Mouse (Mus musculus): ENCODE results near the gene Arhgap45.
A peak's percentile ranks its signal among the peaks of the same experiment; 100 is the strongest.

Arhgap45 gene

GRCm38 (mm10) chr10:80016511-80016910, at the start of gene Arhgap45:
Arhgap45 (plus strand) TSS chr10:80016653.
- no peak for DNase-seq (ENCODE audit: low spot score in 2 of 2)

DNA sequence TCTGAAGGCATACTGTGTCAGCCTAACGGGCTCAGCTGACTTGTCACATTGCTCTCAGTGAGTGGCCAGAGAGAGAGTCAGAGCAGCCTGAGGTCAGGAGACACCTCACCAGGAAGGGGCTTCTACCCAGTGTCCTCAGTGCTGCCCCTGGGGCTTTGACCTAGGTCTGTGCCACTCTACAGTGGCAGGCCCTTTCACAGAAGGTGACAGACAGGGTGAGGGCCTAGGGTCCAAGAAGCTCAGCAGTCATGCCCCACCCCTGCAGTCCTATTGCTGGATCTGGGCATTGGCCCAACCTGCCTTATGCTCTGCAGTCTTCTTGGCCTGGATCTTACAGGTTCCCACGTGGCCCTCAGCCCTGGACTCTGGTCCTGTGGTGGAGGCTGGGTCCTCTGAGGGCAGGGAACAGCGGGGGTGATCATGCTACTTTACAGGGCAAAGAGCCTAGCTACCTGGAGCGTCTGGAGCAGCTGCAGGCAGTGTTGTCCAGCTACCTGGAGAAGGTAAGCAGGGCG, 49.5 kb upstream of the Arhgap45 start:
- no peak for DNase-seq (ENCODE audit: low spot score in 2 of 2)

- DNase-seq (ENCODE audit: low spot score in 2 of 2): no peak
Observed at GRCm38 (mm10) chr10:79968181-79968580, 48.3 kb upstream of the Arhgap45 start.

DNA sequence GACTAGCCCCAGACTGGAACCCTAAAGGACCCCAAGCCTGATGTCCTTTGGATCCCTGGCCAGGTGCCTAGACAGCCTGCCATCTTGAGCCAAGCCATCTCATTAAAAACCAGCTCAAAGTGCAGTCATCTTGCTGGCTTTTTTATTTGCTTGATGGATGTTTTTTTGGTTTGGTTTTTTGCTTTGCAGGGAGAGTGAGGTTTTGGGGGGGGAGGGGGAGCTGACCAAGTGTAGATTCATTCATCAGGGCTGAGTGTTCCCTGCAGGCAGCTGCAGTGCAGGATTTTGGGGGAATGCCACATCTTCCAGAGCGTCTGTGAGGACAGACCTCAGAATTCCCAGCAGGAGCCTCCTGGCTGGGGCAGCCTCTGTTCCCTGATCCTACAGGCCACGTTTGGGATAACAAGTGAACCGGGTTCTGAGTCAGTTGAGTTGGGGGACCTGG, 47.3 kb upstream of the Arhgap45 start:
- DNase-seq (ENCODE audit: low spot score in 2 of 2): no peak

- no peak for DNase-seq (ENCODE audit: low spot score in 2 of 2)
Observed at GRCm38 (mm10) chr10:79970415-79971182, 45.9 kb upstream of the Arhgap45 start, which contains the start of gene Grin3b. Grin3b (plus strand) TSS chr10:79970715.

GRCm38 (mm10) chr10:79971183-79971497, 45.3 kb upstream of the Arhgap45 start:
- no peak for DNase-seq (ENCODE audit: low spot score in 2 of 2)

- DNase-seq (ENCODE audit: low spot score in 2 of 2): no peak
Observed at GRCm38 (mm10) chr10:79972831-79973230, 43.6 kb upstream of the Arhgap45 start.

DNA sequence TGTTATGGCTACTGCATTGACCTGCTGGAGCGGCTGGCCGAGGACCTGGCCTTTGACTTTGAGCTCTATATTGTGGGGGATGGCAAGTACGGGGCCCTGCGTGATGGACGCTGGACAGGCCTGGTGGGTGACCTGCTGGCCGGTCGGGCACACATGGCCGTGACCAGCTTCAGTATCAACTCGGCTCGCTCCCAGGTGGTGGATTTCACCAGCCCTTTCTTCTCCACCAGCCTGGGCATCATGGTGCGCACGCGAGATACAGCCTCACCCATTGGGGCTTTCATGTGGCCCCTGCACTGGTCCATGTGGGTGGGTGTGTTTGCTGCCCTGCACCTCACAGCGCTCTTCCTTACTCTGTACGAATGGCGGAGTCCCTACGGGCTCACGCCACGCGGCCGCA, 42.4 kb upstream of the Arhgap45 start:
- no peak for DNase-seq (ENCODE audit: low spot score in 2 of 2)

GRCm38 (mm10) chr10:79974668-79975067, 41.8 kb upstream of the Arhgap45 start:
- DNase-seq (ENCODE audit: low spot score in 2 of 2): no peak

DNA sequence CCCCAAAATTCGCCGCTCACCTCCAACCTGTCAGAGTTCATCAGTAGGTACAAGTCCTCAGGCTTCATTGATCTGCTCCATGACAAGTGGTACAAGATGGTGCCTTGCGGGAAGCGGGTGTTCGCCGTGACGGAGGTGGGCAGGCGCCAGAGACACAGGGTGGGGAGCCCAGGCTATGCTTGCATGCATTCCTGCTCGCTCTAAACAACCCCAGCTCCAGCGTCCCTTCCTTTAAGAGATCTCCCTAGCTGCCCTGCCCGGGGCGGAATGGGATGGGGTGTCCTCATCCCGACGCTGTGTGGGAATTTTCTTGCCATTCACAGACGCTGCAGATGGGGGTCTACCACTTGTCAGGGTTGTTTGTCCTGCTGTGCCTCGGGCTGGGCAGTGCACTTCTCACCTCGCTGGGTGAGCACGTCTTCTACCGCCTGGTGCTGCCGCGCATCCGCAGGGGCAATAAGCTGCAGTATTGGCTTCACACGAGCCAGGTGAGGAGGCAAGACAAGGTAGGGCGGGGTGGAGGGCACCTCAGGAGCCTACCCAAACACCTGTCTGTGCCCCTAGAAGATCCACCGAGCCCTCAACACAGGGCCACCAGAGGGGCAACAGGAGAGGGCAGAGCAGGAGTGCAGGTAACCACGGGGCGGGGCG, 40.3 kb upstream of the Arhgap45 start:
- no peak for DNase-seq (ENCODE audit: low spot score in 2 of 2)

- DNase-seq (ENCODE audit: low spot score in 2 of 2): no peak
Observed at GRCm38 (mm10) chr10:79976722-79977107, 39.7 kb upstream of the Arhgap45 start.

GRCm38 (mm10) chr10:79977324-79977723, 39.1 kb upstream of the Arhgap45 start:
- DNase-seq (ENCODE audit: low spot score in 2 of 2): no peak

GRCm38 (mm10) chr10:79978061-79978460, 38.4 kb upstream of the Arhgap45 start:
- DNase-seq (ENCODE audit: low spot score in 2 of 2): no peak

DNA sequence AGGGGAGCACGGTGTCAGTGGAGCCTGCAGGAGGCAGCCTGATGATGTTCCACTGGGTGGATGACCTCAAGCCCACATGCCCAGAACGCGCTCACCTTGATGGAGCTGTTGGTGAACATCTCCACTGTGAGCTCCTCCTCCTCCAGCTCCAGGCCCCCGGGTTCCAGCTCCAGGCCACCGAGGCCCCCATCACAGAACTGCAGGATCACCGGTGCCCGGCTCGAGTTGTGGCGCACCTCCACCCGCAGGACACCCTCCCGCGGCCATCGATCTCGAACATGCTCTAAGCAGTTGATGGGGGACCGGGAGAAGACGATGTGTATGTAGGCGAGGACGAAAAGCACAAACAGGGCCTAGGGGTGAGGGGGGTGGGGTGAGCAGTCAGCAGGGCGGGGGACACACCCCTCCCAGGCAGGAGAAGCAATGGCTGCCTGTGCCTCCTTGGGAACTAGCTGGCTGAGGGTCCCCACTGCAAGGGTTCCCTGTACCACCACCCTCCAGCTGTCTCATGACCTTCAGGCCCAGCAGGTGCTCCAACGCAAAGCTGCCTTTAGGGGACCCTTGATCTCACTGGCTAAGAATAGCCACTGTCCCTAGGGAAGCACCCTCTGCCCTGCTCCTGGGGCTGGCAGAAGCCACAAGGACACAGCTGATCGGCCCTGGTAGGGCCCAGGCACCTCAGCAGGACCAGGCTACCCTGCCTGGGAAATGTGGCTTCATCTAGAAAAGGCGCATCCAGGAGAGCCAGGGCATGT, 36.9 kb upstream of the Arhgap45 start:
- no peak for DNase-seq (ENCODE audit: low spot score in 2 of 2)

DNA sequence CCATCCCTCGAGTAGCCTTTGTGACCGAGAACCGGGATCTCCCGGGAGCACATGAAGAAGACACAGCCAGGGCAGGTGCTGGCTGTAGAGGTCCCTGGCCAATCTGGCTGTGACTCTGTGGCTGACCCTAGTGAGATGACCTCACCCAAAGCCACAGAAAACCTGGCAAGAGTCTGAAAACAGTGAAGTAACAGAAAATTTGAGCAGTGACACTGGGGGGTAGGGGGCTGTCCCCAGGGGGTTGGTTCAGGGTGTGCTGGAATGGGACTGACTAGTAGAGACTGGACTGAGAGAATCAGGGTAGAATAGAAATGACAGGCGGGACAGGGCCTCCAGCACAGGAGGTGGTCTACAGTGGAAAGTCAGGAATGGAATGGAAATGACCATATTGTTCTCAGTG, 33.2 kb upstream of the Arhgap45 start:
- DNase-seq (ENCODE audit: low spot score in 2 of 2): no peak

DNA sequence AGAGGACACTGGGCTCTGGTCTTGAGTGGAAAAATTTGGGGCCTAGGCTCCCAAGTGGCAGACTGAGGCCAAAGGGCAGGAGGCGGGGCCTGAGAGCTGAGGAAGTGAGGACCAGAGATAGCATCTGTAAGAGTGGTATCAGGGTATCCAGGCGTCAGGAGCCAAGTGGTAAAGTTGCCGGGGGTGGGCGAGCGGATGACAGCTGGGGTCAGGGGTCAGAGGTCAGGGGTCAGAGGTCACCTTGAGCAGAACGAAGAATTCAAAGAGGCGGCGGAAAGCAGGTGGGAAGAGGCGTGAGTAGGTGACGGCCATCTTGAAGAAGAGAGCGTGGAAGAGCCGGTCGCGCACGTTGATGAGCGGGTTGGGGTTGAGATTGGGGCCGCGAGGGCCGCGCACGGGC, 32.8 kb upstream of the Arhgap45 start:
- peak in 1 of 2 experiments; percentile 76 for DNase-seq (ENCODE audit: low spot score in 2 of 2)

DNA sequence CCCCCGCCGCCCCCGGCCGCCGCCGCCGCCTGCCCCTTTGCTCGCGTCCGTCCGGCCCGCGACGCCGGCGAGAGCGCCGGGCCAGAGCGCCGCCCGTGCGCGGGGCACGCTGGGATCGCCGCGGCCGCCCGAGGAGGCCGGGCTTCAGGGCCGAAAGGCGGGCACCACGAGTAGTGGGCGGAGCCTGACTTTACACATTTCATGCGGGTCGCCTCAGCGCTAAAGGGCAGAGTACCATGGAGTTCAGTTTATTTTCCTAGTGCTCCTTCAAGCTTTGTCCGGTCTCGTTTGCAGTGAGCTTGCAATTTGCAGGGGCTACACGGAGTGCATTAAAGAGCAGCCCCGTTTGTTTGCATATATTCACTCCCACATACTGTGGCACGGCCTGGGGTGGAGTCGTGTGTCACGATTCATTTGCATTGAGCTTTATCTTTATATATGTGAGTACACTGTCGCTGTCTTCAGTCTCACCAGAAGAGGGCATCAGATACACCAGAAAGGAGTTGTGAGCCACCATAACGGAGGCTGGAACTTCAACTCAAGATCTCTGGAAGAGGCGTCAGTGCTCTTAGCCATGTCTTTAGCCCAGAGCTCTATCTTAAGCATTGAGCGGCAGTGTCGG, 32.1 kb upstream of the Arhgap45 start, which contains the start of gene Tmem259:
Gene Tmem259, minus strand, starts transcription at position 136 of the 622 bp plus-strand sequence.
- DNase-seq (ENCODE audit: low spot score in 2 of 2): peak in 1 of 2 experiments; percentile 81

DNA sequence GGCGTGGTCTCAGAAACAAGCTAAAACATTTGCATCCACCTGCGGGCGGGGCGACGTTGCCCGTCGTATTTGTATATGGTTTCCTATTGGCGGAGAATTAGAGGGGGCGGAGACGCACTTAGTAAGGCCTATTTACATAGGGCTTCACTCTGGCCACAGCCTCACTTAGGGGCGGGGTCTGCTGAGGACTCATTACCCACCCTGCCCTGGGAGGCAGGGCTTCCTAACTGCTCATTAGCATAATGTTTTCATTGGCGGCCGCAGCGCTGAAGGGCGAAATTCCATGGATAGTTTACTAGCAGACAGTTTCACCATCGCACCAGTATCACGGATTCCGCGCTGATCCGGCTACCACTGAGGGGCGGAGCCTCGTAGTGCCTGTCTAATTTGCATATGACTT, 31.6 kb upstream of the Arhgap45 start:
- peak; percentile 60 to 88 for DNase-seq (ENCODE audit: low spot score in 2 of 2)

GRCm38 (mm10) chr10:79985334-79986231, 30.9 kb upstream of the Arhgap45 start:
- no peak for DNase-seq (ENCODE audit: low spot score in 2 of 2)

DNA sequence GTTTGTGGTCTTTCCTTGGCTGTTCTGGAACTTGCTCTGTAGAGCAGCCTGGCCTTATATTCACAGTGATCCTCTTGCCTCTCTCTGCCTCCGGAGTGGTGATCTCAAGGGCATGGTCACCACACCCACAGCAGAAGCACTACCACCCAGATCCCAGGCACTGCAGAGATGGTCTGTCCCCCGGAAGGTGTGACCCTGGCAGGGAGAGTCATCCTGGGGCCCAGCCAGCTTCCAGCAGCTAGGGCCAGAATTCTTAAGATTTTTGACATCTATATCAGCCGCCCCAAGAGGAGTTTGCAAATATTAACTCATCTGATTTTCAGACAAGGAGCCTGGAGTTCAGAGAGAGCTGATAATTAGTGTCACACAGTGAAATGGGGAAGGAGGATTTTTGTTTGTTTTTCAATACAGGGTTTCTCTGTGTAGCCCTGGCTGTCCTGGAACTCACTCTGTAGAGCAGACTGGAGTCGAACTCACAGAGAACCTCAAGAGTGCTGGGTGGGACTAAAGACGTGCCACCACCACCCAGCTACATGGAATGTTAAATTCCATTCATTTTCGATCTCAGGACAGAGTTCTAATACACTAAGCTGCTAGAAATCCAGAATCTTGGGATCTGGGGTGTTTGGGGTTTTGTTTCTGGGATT, 30.1 kb upstream of the Arhgap45 start:
- DNase-seq (ENCODE audit: low spot score in 2 of 2): no peak
